Comparison of ENCODE assay signal across 13 mouse cellular contexts in the genomic region with DNA sequence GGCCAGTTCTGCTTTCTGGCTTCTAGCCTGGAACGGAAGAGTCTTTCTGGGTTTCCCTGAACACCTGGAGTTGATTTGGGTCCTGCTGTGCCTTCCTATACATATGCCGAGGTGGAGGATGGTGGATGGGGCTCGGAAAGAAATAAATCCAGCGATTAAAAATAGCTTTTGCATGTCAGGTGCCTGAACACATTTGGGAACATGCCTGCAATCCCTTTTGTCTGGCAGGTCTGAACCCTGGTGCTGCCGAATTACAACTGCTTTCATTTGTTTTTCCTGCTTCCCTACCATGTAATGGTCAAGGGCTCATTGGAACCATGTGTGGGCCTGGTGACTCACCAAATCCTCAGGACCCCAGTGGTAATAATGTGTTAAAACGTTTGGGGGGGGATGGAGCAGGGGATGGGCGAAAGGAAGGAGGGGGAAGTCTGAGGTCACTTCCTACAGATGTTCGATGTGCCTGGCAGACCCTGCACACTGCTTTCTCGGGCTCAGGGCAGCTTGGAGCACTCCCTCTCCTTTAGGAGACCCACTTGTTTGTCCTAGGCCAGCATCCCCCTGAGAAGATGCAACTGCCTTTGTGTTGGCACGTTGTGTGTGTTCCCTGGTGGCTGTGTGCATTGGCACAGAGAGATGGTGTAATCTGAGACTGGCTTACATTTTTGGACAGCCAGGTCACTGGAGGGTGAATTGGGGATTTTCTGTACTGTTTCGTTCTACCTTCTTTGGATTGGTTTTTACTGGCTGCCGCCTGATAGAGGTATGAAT.
DNase-seq lines count a peak whose midpoint lies in the region; ATAC-seq lines count a peak whose summit lies in the region.
"Had no signal": no experiment of that assay in that cellular context is flagged by ENCODE, and none has a peak within 500 bp of the region (broad histone marks: within the 10 kb centered on the region; RNA-seq: fewer than 3 reads in every experiment).

No protein-coding gene starts in this region.

- no peak for ATAC-seq in lung, embryonic 15.5 days (ENCODE audit: borderline replicate concordance, extremely low read depth, low FRiP score, low TSS enrichment)
- ATAC-seq in embryonic facial prominence, embryonic 12.5 days (ENCODE audit: insufficient number of reproducible peaks, insufficient read depth, low FRiP score, low TSS enrichment), result peak; percentile 44; the same call in 1 of the 2 replicates
- ATAC-seq in limb, embryonic 15.5 days (ENCODE audit: insufficient number of reproducible peaks, low FRiP score, low TSS enrichment, low read depth), result peak; percentile 78

- peak overlapping the region; percentile 26; the same call in 1 of the 2 replicates for H3K27ac ChIP-seq in lung, embryonic 15.5 days
- H3K27ac ChIP-seq in embryonic facial prominence, embryonic 12.5 days, result peak overlapping the region; percentile 83
- peak overlapping the region; percentile 77 for H3K27ac ChIP-seq in limb, embryonic 15.5 days
- H3K27ac ChIP-seq: hindbrain, embryonic 15.5 days; neural tube, embryonic 12.5 days had no signal

- peaks cover 78% of the 10 kb centered on the region for H3K4me1 ChIP-seq in lung, embryonic 15.5 days
- H3K4me1 ChIP-seq in embryonic facial prominence, embryonic 12.5 days, result peaks cover 54% of the 10 kb centered on the region
- H3K4me1 ChIP-seq in limb, embryonic 15.5 days, result peaks cover 53% of the 10 kb centered on the region

- H3K9me3 ChIP-seq in lung, embryonic 15.5 days, result no peaks in the 10 kb centered on the region
- H3K9me3 ChIP-seq in embryonic facial prominence, embryonic 12.5 days, result no peaks in the 10 kb centered on the region
- no peaks in the 10 kb centered on the region for H3K9me3 ChIP-seq in limb, embryonic 15.5 days
- H3K9me3 ChIP-seq: hindbrain, embryonic 15.5 days; neural tube, embryonic 12.5 days had no signal

- DNase-seq in gastrocnemius, postnatal 25 days, result peak; percentile 35
- DNase-seq in gastrocnemius, postnatal 10 days, result no peak
- no peak for DNase-seq in lung, adult 18-20 months
- no peak for DNase-seq in ovary, postnatal 10 days (ENCODE audit: low spot score)
- DNase-seq in right cerebral cortex, postnatal 10 days (ENCODE audit: low spot score in 2 of 2), result no peak
- DNase-seq: adrenal gland, postnatal 14 days; cerebellum, postnatal 25 days had no signal

- H3K9ac ChIP-seq in lung, embryonic 15.5 days, result no peak overlapping the region
- H3K9ac ChIP-seq in embryonic facial prominence, embryonic 12.5 days, result no peak overlapping the region
- no peak overlapping the region for H3K9ac ChIP-seq in limb, embryonic 15.5 days
- H3K9ac ChIP-seq: hindbrain, embryonic 15.5 days; neural tube, embryonic 12.5 days had no signal

- 0 out of 2 replicates have a peak, but pooled peaks cover 2% of the 10 kb centered on the region for H3K36me3 ChIP-seq in lung, embryonic 15.5 days
- H3K36me3 ChIP-seq in embryonic facial prominence, embryonic 12.5 days, result no peaks in the 10 kb centered on the region
- no peaks in the 10 kb centered on the region for H3K36me3 ChIP-seq in limb, embryonic 15.5 days
- H3K36me3 ChIP-seq: hindbrain, embryonic 15.5 days; neural tube, embryonic 12.5 days had no signal

- WGBS in lung, embryonic 15.5 days, result 41% methylated on average over 12 of the region's 12 CpGs
- 16% methylated on average over 12 of the region's 12 CpGs for WGBS in embryonic facial prominence, embryonic 12.5 days
- WGBS in limb, embryonic 15.5 days, result 19% methylated on average over 12 of the region's 12 CpGs

- no peak overlapping the region for H3K4me3 ChIP-seq in lung, embryonic 15.5 days
- no peak overlapping the region for H3K4me3 ChIP-seq in embryonic facial prominence, embryonic 12.5 days
- H3K4me3 ChIP-seq in limb, embryonic 15.5 days, result no peak overlapping the region
- H3K4me3 ChIP-seq: hindbrain, embryonic 15.5 days; neural tube, embryonic 12.5 days had no signal

- H3K4me2 ChIP-seq in lung, embryonic 15.5 days, result no peak overlapping the region
- H3K4me2 ChIP-seq in embryonic facial prominence, embryonic 12.5 days (replicated peaks), result peak overlapping the region; percentile 1; the same call in 1 of the 2 replicates
- peak overlapping the region; percentile 24 for H3K4me2 ChIP-seq in limb, embryonic 15.5 days
- H3K4me2 ChIP-seq: hindbrain, embryonic 15.5 days; liver, embryonic 11.5 days; neural tube, embryonic 12.5 days had no signal

- H3K27me3 ChIP-seq in lung, embryonic 15.5 days, result no peaks in the 10 kb centered on the region
- H3K27me3 ChIP-seq in embryonic facial prominence, embryonic 12.5 days, result no peaks in the 10 kb centered on the region
- H3K27me3 ChIP-seq in limb, embryonic 15.5 days, result no peaks in the 10 kb centered on the region
- H3K27me3 ChIP-seq: hindbrain, embryonic 15.5 days had no signal

Comparison
In these comparisons a context has a peak if more than half of its experiments do, and no peak if none do; other contexts are left out.
1. H3K27ac ChIP-seq: peak in every context shown above with its lines; median percentile 83 in embryonic facial prominence, embryonic 12.5 days; 77 in limb, embryonic 15.5 days; 26 in lung, embryonic 15.5 days.